Mouse (Mus musculus) kidney, postnatal 36 days (tissue): Measurements from ENCODE around the gene Rnf41.

Experiments
- DNase-seq, 2 experiments: peaks; one replicate each; pipeline ENCODE4 v3.0.0; 2021 to 2022; ENCODE audit warnings: mixed read lengths in 2 of 2

The Rnf41 gene

DNA sequence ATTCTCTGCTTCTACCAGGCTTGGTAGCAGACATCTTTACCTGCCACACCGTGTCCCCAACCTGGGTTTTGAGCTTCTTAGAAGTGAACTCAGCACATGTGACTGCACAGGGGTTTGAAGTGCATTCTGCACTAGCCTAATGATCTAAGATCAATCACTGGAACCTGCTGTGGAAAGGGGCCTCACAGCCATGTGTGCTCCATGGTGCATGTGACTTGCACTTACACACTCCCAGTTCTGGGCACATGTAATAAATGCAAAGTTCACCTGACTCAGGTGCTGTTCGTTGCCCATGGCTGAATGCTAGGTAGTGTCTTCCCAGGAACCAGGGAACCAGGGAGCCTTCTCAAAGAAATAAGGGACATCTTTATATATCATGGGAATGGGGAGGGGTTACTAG, 22.0 kb downstream of the Rnf41 start:
- no peak for DNase-seq

GRCm38 (mm10) chr10:128434681-128435080, 23.2 kb downstream of the Rnf41 start:
- no peak for DNase-seq

DNA sequence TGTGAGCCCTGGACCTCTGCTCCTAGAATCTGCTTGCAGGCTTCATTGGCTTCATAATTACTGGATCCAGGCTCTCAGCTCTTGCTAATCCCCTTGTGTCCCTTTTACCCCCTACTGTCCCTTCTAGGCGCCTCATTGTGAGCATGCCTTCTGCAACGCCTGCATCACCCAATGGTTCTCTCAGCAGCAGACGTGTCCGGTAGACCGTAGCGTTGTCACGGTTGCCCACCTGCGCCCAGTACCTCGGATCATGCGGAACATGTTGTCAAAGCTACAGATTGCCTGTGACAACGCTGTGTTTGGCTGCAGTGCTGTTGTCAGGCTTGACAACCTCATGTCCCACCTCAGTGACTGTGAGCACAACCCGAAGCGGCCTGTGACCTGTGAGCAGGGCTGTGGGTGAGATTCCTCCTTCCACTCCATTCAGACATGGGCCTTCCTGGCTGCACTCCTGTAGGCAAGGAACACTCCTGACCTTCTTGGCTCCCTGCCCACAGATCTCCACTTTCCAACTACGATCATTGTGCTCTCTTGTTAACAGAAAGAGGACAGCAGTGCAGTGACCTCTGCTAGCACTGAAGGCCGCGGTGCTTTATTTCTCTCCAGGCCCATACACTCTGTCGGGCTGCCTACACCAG, 23.8 kb downstream of the Rnf41 start:
- peak; percentile 91 to 95 for DNase-seq

- DNase-seq, result no peak
These were observed 24.4 kb downstream of the Rnf41 start for GRCm38 (mm10) chr10:128435873-128436272.

DNA sequence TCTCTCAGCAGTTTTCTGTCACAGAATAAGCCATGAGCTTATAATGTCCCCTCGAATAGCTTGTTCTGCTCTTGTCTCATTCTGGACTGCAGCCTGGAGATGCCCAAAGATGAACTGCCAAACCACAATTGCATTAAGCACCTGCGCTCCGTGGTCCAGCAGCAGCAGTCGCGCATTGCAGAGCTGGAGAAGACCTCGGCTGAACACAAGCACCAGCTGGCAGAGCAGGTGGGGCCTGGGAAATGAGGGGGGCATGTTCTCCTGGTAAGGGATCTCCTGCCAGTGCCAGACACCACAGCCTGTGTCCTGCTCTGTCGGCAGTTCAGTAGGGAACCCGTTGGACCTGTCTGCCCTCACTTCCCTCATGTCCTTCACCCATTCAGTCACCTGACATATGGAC, 24.9 kb downstream of the Rnf41 start:
- DNase-seq, result no peak

DNA sequence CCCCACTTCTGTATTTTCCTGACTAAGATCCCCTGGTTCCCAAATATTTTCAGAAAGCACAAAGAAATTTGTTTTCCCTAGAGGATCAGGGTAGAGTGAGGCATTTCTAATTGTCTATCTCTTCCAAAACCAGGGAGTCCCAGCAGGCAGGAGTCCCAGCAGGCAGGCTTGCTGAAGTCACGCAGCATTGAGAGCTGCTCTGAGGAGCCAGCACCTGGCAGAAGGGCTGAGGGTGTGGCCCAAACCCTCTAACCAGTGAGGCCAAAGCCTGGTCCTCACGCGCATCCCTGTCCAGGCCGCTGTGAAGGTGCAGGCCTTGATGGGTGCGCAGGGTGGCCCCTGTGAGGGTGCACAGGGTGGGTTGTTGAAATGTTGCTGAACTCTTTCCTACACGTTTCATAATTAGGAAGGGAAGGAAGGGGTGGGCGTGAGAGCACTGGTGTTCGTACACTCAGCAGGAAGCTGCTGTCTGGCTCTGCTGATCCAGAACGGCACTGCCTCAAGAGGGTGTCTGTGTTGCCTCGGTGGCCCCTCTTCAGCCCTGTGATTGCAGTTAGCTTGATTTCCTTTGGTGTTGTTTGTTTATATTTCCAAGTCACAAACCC, 27.3 kb downstream of the Rnf41 start:
- peak; percentile 46 to 52 for DNase-seq

DNA sequence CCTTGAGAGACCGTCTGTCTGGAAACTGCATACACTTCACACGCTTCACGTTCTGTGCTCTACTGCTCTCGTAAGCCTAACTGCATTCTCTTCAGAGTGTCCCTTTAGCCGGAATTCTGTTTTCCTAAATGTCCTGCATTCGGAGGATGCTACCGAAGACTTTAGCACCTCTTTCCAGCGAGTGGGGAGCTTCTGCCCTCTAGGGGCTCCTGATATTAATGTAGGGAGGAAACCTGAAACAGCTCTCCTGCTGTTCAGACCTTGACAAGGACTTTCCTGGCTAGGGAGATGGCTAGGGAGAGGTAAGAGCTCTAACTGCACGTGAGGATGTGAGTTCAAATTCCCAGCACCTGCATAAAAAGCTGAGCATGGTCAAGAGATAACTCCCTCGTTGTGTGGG, 28.9 kb downstream of the Rnf41 start:
- peak; percentile 39 to 57 for DNase-seq

- no peak for DNase-seq
These were observed 30.1 kb downstream of the Rnf41 start for GRCm38 (mm10) chr10:128441324-128442119.

GRCm38 (mm10) chr10:128442718-128443117, 31.3 kb downstream of the Rnf41 start:
- DNase-seq, result no peak

DNA sequence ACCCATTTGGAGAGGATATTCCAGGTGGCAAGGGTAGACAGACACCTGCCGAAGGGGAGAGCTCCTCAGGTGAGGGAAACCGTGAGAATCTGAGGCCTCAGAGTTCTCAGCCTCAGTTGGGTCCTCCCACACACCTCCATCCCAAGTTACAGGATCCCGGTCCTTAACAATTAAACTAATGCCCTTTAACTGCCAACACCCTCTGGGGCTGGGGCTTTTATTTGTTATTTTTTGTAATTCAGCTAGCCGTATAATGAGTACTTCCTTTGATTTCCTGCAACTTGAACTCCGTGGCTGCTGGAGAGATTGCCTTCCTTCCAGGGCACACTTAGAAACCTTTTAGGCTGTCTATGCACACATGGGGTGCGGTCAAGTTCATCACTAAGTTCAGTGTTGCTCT, 32.9 kb downstream of the Rnf41 start:
- DNase-seq, result no peak

DNA sequence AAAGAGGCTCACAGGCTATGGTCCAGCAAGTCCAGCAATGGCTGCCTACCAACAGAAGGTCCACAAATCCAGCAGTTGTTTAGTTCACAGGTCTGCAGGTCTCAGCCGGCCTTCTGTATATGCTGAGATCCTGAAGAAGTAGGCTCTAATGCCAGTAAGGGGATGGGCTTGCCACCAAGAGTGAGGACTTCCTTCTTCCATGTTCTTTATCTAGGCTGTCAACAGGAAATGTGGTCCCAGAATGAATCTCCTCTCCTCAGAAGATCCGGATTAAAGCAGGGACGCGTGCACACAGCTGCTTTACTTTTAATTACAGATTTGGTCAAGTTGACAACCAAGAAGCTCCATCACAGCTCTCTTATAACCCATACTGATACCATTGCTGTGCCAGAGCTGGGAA, 34.0 kb downstream of the Rnf41 start:
- peak in 1 of 2 experiments; percentile 33 for DNase-seq

DNA sequence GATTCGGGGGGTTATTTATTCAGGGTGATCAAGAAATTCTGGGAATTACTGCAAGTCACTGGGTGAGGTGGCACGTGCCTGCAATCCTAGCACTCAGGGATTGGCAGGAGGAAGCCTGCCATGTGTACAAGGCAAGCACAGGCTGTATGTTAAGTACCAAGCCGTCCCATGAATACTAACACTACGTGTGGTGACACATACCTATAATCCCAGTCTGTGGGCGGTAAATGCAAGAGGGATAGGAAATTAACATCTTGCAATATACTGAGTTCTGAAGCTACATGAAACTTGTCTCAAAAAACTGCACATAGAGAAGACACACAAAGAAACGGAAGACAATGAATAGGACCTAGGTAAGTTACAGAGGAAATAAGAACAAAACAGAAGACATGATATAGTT, 39.6 kb downstream of the Rnf41 start:
- no peak for DNase-seq

GRCm38 (mm10) chr10:128454471-128454870, 43.0 kb downstream of the Rnf41 start:
- no peak for DNase-seq

- peak; percentile 77 to 83 for DNase-seq
These were observed 43.8 kb downstream of the Rnf41 start for GRCm38 (mm10) chr10:128455280-128455679.

- peak; percentile 30 to 38 for DNase-seq
These were observed 46.2 kb downstream of the Rnf41 start for GRCm38 (mm10) chr10:128457676-128458075.

GRCm38 (mm10) chr10:128458348-128458718, 46.9 kb downstream of the Rnf41 start:
- peak; percentile 84 to 90 for DNase-seq

- DNase-seq, result peak; percentile 87 to 93
These were observed 47.4 kb downstream of the Rnf41 start, which contains the start of gene Smarcc2 for GRCm38 (mm10) chr10:128458719-128459408. TSS of gene Smarcc2 (plus strand) at chr10:128459248.

GRCm38 (mm10) chr10:128459409-128460269, 48.2 kb downstream of the Rnf41 start:
- peak; percentile 28 to 68 for DNase-seq

DNA sequence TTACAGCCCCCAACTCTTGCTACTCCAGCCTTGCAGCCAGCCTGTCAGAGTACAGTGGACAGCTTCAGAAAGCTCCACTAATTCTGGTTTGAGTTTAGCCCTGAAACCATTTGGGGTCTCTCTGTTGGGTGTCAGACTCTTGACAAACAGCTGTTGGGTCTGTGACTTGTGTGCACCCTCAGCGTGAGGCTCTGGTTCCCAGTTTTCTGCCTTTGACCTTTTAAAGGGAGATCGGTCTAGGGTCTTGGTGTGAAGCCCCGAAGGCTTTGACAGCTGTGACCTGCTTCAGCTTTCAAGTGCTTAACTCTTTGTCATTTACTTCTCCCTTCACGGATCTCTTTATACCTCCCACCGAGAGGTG, 48.8 kb downstream of the Rnf41 start:
- no peak for DNase-seq

DNA sequence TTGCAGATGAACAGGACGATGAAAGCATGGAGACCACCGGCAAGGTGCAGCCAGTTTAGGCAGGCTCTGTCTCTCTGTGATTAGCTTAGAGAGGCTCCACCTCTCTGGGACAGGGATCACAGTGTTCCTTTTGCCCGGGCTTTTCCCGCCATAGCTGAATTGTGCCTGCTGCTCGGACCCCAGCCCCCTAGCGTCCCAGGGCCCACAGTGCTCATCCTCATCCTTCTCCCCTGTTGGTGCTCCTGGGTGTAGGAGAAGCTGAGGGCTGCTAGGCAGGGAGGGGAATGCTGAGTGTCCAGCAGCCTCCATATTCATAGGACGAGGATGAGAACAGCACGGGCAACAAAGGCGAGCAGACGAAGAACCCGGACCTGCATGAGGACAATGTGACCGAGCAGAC, 62.9 kb downstream of the Rnf41 start:
- no peak for DNase-seq

- DNase-seq, result no peak
These were observed 74.9 kb downstream of the Rnf41 start for GRCm38 (mm10) chr10:128486370-128486769.
